Mouse (Mus musculus) embryonic facial prominence, embryonic 15.5 days (tissue): ENCODE results near the gene BC025920. TPM values are rescaled to one million over a fixed set of nuclear protein-coding genes. Genes with fewer than 3 reads are reported as not detected.
"Not testable (repeated sequence)": the region's sequence is repeated elsewhere in the genome, so short reads cannot be mapped to it uniquely, and the experiment has no call there.

ENCODE experiments used
- ATAC-seq: fragments of 200-750 bp; cut with Nextera tagmentation; 2 replicates; pipeline ENCODE4 v1.8.0; 2017; ENCODE audit warnings: low read depth, moderate TSS enrichment; ENCODE audit not compliant: insufficient number of reproducible peaks, low FRiP score, low TSS enrichment
- H3K27ac ChIP-seq: fragments of 300-500 bp; sonication (generic); replicated peaks from 2 replicates; pipeline ENCODE4 v1.5.1; 2015; ENCODE audit warnings: mild to moderate bottlenecking, inconsistent platforms
- H3K27me3 ChIP-seq: fragments of 300-500 bp; sonication (generic); 2 replicates; pipeline ENCODE4 v1.6.1; 2015; ENCODE audit warnings: inconsistent platforms
- H3K36me3 ChIP-seq: fragments of 300-500 bp; sonication (generic); 2 replicates; pipeline ENCODE4 v1.6.1; 2015; ENCODE audit warnings: mild to moderate bottlenecking, inconsistent platforms
- H3K4me1 ChIP-seq: fragments of 300-500 bp; sonication (generic); 2 replicates; pipeline ENCODE4 v1.6.1; 2015; ENCODE audit warnings: inconsistent platforms
- H3K4me2 ChIP-seq: fragments of 300-500 bp; sonication (generic); replicated peaks from 2 replicates; pipeline ENCODE4 v1.6.1; 2015; ENCODE audit warnings: mild to moderate bottlenecking, inconsistent platforms
- H3K4me3 ChIP-seq: fragments of 300-500 bp; sonication (generic); replicated peaks from 2 replicates; pipeline ENCODE4 v1.5.1; 2015; ENCODE audit warnings: mild to moderate bottlenecking, inconsistent platforms
- H3K9ac ChIP-seq: fragments of 300-500 bp; sonication (generic); 2 replicates; pipeline ENCODE4 v1.6.1; 2015; ENCODE audit warnings: inconsistent platforms
- H3K9me3 ChIP-seq: fragments of 300-500 bp; sonication (generic); replicated peaks from 2 replicates; pipeline ENCODE4 v1.6.1; 2016; ENCODE audit warnings: inconsistent platforms
- WGBS: fragments of 180-500 bp; shearing (Covaris S2); methylation state at CpG from one replicate; pipeline ENCODE4 v1.1.7; 2015; 5-methylcytosine and 5-hydroxymethylcytosine counted together
- polyA plus RNA-seq: library from polyadenylated mRNA; unstranded; fragments of >200 nt; fragmentation: Nextera tagmentation; extraction: Ambion mirVana; gene quantifications from 2 replicates; pipeline ENCODE4 v1.2.1, GENCODE M21; 2015

The BC025920 gene
- polyA plus RNA-seq, 1 experiment from 2014 or later: 1.3 TPM

GRCm38 (mm10) chr10:81644162-81644561, 38.1 kb downstream of the BC025920 start:
- whole genome bisulfite sequencing: 50% methylated on average over 2 of the region's 2 CpGs
- no peaks in the 10 kb centered on the region for H3K9me3 ChIP-seq
- peak overlapping the region; percentile 84 for H3K4me2 ChIP-seq
- peaks cover 25% of the 10 kb centered on the region for H3K4me1 ChIP-seq
- ATAC-seq: no peak
- no peaks in the 10 kb centered on the region for H3K36me3 ChIP-seq
- peak overlapping the region; percentile 67 for H3K4me3 ChIP-seq
- no peak overlapping the region for H3K9ac ChIP-seq
- peak overlapping the region; percentile 94 for H3K27ac ChIP-seq
- H3K27me3 ChIP-seq: no peaks in the 10 kb centered on the region

- ATAC-seq: no peak
- Histone ChIP-seq H3K4me1 (peaks cover 25% of the 10 kb centered on the region), H3K9me3 (no peaks in the 10 kb centered on the region), H3K36me3 (no peaks in the 10 kb centered on the region), H3K27ac (no peak overlapping the region), H3K27me3 (no peaks in the 10 kb centered on the region), H3K4me2 (no peak overlapping the region), H3K9ac (no peak overlapping the region), H3K4me3 (no peak overlapping the region)
- 94% methylated on average over 18 of the region's 18 CpGs for WGBS
Measured at GRCm38 (mm10) chr10:81644716-81645115, 38.6 kb downstream of the BC025920 start.

- Histone ChIP-seq H3K4me2 (no peak overlapping the region), H3K27me3 (no peaks in the 10 kb centered on the region), H3K36me3 (no peaks in the 10 kb centered on the region), H3K27ac (no peak overlapping the region), H3K9ac (no peak overlapping the region), H3K4me3 (no peak overlapping the region), H3K4me1 (peaks cover 28% of the 10 kb centered on the region), H3K9me3 (no peaks in the 10 kb centered on the region)
- ATAC-seq: no peak
- WGBS: 88% methylated on average over 4 of the region's 4 CpGs
Measured at GRCm38 (mm10) chr10:81645391-81645790, 39.3 kb downstream of the BC025920 start.

GRCm38 (mm10) chr10:81646015-81646555, 40.0 kb downstream of the BC025920 start:
- ATAC-seq: no peak
- no peaks in the 10 kb centered on the region for H3K9me3 ChIP-seq
- 76% methylated on average over 7 of the region's 7 CpGs for WGBS

GRCm38 (mm10) chr10:81648803-81649775, 43.0 kb downstream of the BC025920 start, which contains the start of gene Gm10778:
TSS of gene Gm10778 (plus strand) at chr10:81649059.
- peak within 1 kb of the TSS; percentile 88 for H3K27ac ChIP-seq
- H3K9ac ChIP-seq: peak within 1 kb of the TSS; percentile 47
- H3K4me3 ChIP-seq: peak within 1 kb of the TSS; percentile 56
- H3K27me3 ChIP-seq, H3K4me1 ChIP-seq: not testable (repeated sequence)
- H3K9me3 ChIP-seq: peaks cover 17% of the 10 kb centered on the region; the same call in 1 of the 2 replicates
- peak; percentile 83 for ATAC-seq
- 0 out of 2 replicates have a peak, but pooled peaks cover 12% of the 10 kb centered on the region for H3K36me3 ChIP-seq
- WGBS: 4% methylated on average over 34 of the region's 52 CpGs
- H3K4me2 ChIP-seq: peak within 1 kb of the TSS; percentile 60

More at GRCm38 (mm10) chr10:81646015-81646555, 40.0 kb downstream of the BC025920 start:
- Histone ChIP-seq H3K4me1 (peaks cover 28% of the 10 kb centered on the region), H3K27me3 (no peaks in the 10 kb centered on the region), H3K27ac (no peak overlapping the region), H3K4me3 (no peak overlapping the region), H3K36me3 (0 out of 2 replicates have a peak, but pooled peaks cover 6% of the 10 kb centered on the region), H3K4me2 (no peak overlapping the region), H3K9ac (no peak overlapping the region)

- Histone ChIP-seq H3K9me3 (peaks cover 49% of the 10 kb centered on the region), H3K4me1 (0 out of 2 replicates have a peak, but pooled peaks cover 2% of the 10 kb centered on the region), H3K4me2 (no peak overlapping the region), H3K36me3 (peaks cover 45% of the 10 kb centered on the region), H3K9ac (no peak overlapping the region), H3K27me3 (no peaks in the 10 kb centered on the region), H3K4me3 (no peak overlapping the region), H3K27ac (no peak overlapping the region)
- WGBS: 97% methylated on average over 10 of the region's 10 CpGs
- no peak for ATAC-seq
Measured at GRCm38 (mm10) chr10:81655178-81655577, 49.1 kb downstream of the BC025920 start.

- H3K27ac ChIP-seq: no peak overlapping the region
- WGBS: 98% methylated on average over 2 of the region's 2 CpGs
- ATAC-seq: no peak
- no peak overlapping the region for H3K4me3 ChIP-seq
- no peaks in the 10 kb centered on the region for H3K27me3 ChIP-seq
- H3K9ac ChIP-seq: no peak overlapping the region
- H3K4me1 ChIP-seq: no peaks in the 10 kb centered on the region
- H3K4me2 ChIP-seq: no peak overlapping the region
- peaks cover 53% of the 10 kb centered on the region for H3K9me3 ChIP-seq
- peaks cover 38% of the 10 kb centered on the region for H3K36me3 ChIP-seq
Measured at GRCm38 (mm10) chr10:81656174-81656573, 50.1 kb downstream of the BC025920 start.

Other genes starting within 250 kb of the BC025920 start
- gene Mfsd12, start 248.8 kb upstream of the BC025920 start, polyA plus RNA-seq: 15.8 and 16.2 TPM in 2 replicates
- gene 4930404N11Rik, start 240.5 kb upstream of the BC025920 start, polyA plus RNA-seq: 0.73 and 1.3 TPM in 2 replicates
- 98.8 and 102 TPM in 2 replicates for gene Fzr1, start 227.8 kb upstream of the BC025920 start, polyA plus RNA-seq
- gene Dohh, start 221.8 kb upstream of the BC025920 start, polyA plus RNA-seq: 83.1 and 85.2 TPM in 2 replicates
- gene Gm48551, start 221.8 kb upstream of the BC025920 start, polyA plus RNA-seq: 3.1 and 3.2 TPM in 2 replicates
- gene Gm48552, start 217.3 kb upstream of the BC025920 start, polyA plus RNA-seq: 1.6 and 2.9 TPM in 2 replicates
- 5.0 and 8.3 TPM in 2 replicates for gene Smim24, start 213.2 kb upstream of the BC025920 start, polyA plus RNA-seq
- 138 and 139 TPM in 2 replicates for gene Nfic, start 150.6 kb upstream of the BC025920 start, polyA plus RNA-seq
- gene Celf5, start 123.6 kb upstream of the BC025920 start, polyA plus RNA-seq: 1.4 and 1.6 TPM in 2 replicates
- 81.9 and 89.1 TPM in 2 replicates for gene Ncln, start 109.9 kb upstream of the BC025920 start, polyA plus RNA-seq
- gene S1pr4, start 106.1 kb upstream of the BC025920 start, polyA plus RNA-seq: 0.77 and 1.1 TPM in 2 replicates
- 4.9 and 6.4 TPM in 2 replicates for gene Gna15, start 82.0 kb upstream of the BC025920 start, polyA plus RNA-seq
- 89.1 and 89.2 TPM in 2 replicates for gene Gna11, start 61.1 kb upstream of the BC025920 start, polyA plus RNA-seq
- gene Aes, start 46.8 kb upstream of the BC025920 start, polyA plus RNA-seq: 642 and 649 TPM in 2 replicates
- 63.1 and 73.7 TPM in 2 replicates for gene Tle2, start 31.7 kb upstream of the BC025920 start, polyA plus RNA-seq
- 16.4 and 19.6 TPM in 2 replicates for gene Tle6, start 5.2 kb upstream of the BC025920 start, polyA plus RNA-seq
- 40.5 and 41.0 TPM in 2 replicates for gene Sirt6, start 21.5 kb downstream of the BC025920 start, polyA plus RNA-seq
- 14.5 and 15.0 TPM in 2 replicates for gene Ankrd24, start 22.3 kb downstream of the BC025920 start, polyA plus RNA-seq
- 4.2 and 4.5 TPM in 2 replicates for gene Gm10778, start 42.8 kb downstream of the BC025920 start, polyA plus RNA-seq
- 13.1 and 13.7 TPM in 2 replicates for gene Zfp433, start 98.6 kb downstream of the BC025920 start, polyA plus RNA-seq
- gene Gm3055, start 164.9 kb downstream of the BC025920 start, polyA plus RNA-seq: 7.6 and 9.6 TPM in 2 replicates
- 2.6 and 3.0 TPM in 2 replicates for gene Gm4767, start 205.9 kb downstream of the BC025920 start, polyA plus RNA-seq